Comparison of ENCODE assay signal across 8 mouse cellular contexts in the genomic region with DNA sequence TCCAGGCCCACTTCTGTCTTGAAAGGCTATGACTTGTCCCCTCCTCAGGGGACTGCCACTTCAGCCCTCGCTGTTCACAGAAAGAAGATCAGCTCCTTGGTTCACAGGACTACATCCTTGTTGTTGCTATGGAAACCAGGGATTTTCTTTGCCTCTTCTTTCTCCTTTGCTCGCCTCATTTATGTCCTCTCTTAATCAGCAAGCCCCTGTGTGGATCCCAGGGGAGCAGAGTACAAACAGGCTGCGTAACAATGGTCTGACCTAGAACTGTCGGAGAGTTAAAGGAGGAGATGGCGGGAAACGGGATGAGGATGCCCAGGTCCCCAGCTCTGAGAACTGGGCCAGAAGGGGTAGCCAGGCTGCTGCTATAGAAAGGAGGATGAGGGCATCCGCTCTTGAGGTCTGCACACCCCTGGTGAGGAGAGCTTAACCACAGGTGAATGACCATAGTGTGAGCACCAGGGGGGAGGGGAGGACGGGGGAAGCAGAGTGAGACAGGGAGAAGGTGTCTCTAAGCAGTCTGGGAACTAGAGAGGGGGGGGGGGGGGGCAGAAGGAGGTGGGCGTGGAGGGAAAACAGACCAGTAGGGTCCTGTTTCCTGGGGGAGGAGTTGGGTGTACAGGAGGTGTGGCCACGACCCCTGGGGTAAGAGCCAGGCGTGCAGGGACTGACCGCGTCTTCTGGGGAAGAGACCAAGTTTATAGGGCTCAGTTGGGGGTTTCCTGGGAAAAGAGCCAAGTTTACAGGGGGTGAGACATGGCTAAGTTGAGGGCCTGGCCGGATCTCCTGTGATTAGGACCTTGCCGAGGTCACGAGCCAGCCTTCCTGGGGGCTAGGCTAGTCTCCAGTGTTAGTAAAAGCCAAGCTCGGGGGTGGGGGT. TPM values are rescaled to one million over a fixed set of nuclear protein-coding genes. Genes with fewer than 3 reads are reported as not detected.
A peak's percentile ranks its signal among the peaks of the same experiment; 100 is the strongest.
DNase-seq lines count a peak whose midpoint lies in the region; ATAC-seq lines count a peak whose summit lies in the region.

No protein-coding gene starts in this region.

- no peaks in the 10 kb centered on the region for H3K36me3 ChIP-seq in forebrain, embryonic 10.5 days (replicated peaks)
- no peaks in the 10 kb centered on the region for H3K36me3 ChIP-seq in liver, embryonic 12.5 days

- no peak for DNase-seq in frontal cortex, postnatal 14 days (ENCODE audit: low spot score in 2 of 2)
- peak; percentile 67 for DNase-seq in ES-CJ7 (ENCODE audit: low read depth, low spot score)
- peak; percentile 46 for DNase-seq in forebrain, embryonic 10.5 days (ENCODE audit: extremely low spot score, low spot score)
- DNase-seq in adrenal gland, postnatal 36 days: no peak
- DNase-seq in kidney, adult 11 months: no peak

- H3K9ac ChIP-seq in liver, embryonic 12.5 days: no peak overlapping the region

- H3K27me3 ChIP-seq in forebrain, embryonic 10.5 days (ENCODE audit: poor library complexity, severe bottlenecking): no peaks in the 10 kb centered on the region
- H3K27me3 ChIP-seq in liver, embryonic 12.5 days (replicated peaks): peaks cover 22% of the 10 kb centered on the region

- H3K27ac ChIP-seq in forebrain, embryonic 10.5 days: peak overlapping the region; percentile 78
- no peak overlapping the region for H3K27ac ChIP-seq in liver, embryonic 12.5 days

- peak overlapping the region; percentile 31 for H3K4me2 ChIP-seq in liver, embryonic 12.5 days

- WGBS in forebrain, embryonic 10.5 days: 2% methylated on average over 17 of the region's 17 CpGs
- WGBS in liver, embryonic 12.5 days (ENCODE audit: insufficient replicate concordance): 7% methylated on average over 17 of the region's 17 CpGs

- ATAC-seq in frontal cortex, adult (ENCODE audit: low TSS enrichment): peak; percentile 42; the same call in 1 of the 2 replicates
- ATAC-seq in liver, embryonic 12.5 days: no peak
- no peak for ATAC-seq in megakaryocyte progenitor cell, adult 5-6 weeks (replicated peaks; ENCODE audit: poor library complexity)

- no peaks in the 10 kb centered on the region for H3K9me3 ChIP-seq in forebrain, embryonic 10.5 days
- no peaks in the 10 kb centered on the region for H3K9me3 ChIP-seq in liver, embryonic 12.5 days (replicated peaks)

- peaks cover 19% of the 10 kb centered on the region for H3K4me1 ChIP-seq in forebrain, embryonic 10.5 days
- 0 out of 2 replicates have a peak, but pooled peaks cover 3% of the 10 kb centered on the region for H3K4me1 ChIP-seq in liver, embryonic 12.5 days

- H3K4me3 ChIP-seq in forebrain, embryonic 10.5 days: peak overlapping the region; percentile 42
- 0 out of 2 replicates have a peak overlapping the region, but pooled peaks have one; percentile 1 for H3K4me3 ChIP-seq in liver, embryonic 12.5 days

RNA-seq across cellular contexts. Expression of a gene that starts 31.4 kb away (rescaled TPM):
- 5.6 and 7.7 TPM in 2 replicates for polyA plus RNA-seq in forebrain, embryonic 10.5 days (2016; fragmentation: Nextera tagmentation; extraction: Ambion mirVana)
- polyA plus RNA-seq in liver, embryonic 12.5 days (2016; fragmentation: Nextera tagmentation; extraction: Ambion mirVana): 0.13 and 0.24 TPM in 2 replicates
- not detected in 2 replicates for total RNA-seq in megakaryocyte progenitor cell, adult 5-6 weeks (2015)
- 0.04 TPM in 1 of 2 replicates, not detected in the other for total RNA-seq in megakaryocyte progenitor cell, adult 5-6 weeks (2017)
- 1 to 10 TPM; 1.1 to 1.8 TPM for total RNA-seq in adrenal gland, postnatal 36 days (2021)

RNA-seq across cellular contexts. Expression of a gene that starts 45.3 kb away (rescaled TPM):
- polyA plus RNA-seq in forebrain, embryonic 10.5 days (2016; fragmentation: Nextera tagmentation; extraction: Ambion mirVana): 16.4 and 16.9 TPM in 2 replicates
- polyA plus RNA-seq in liver, embryonic 12.5 days (2016; fragmentation: Nextera tagmentation; extraction: Ambion mirVana): 2.8 and 2.9 TPM in 2 replicates
- 0.07 TPM in 1 of 2 replicates, not detected in the other for total RNA-seq in megakaryocyte progenitor cell, adult 5-6 weeks (2015)
- 0.04 TPM in 1 of 2 replicates, not detected in the other for total RNA-seq in megakaryocyte progenitor cell, adult 5-6 weeks (2017)
- total RNA-seq in adrenal gland, postnatal 36 days (2021): 10 to 100 TPM; 43.4 to 53.4 TPM

Comparison
In these comparisons a context has a peak if more than half of its experiments do, and no peak if none do; other contexts are left out.
1. DNase-seq: peak in ES-CJ7 (single experiment) and forebrain, embryonic 10.5 days (single experiment); none in frontal cortex, postnatal 14 days (0 of 2), adrenal gland, postnatal 36 days (0 of 2) and kidney, adult 11 months (single experiment).
2. RNA of a gene that starts 45.3 kb away (total RNA-seq): 43.4 to 53.4 TPM in adrenal gland, postnatal 36 days; 0.04 to 0.07 TPM in megakaryocyte progenitor cell, adult 5-6 weeks; every median in the first group is over 10 times any median in the second.